Mouse (Mus musculus) urinary bladder, postnatal 25 days (tissue): ENCODE measurements around the gene Nek6.
A peak's percentile ranks its signal among the peaks of the same experiment; 100 is the strongest.

Experiments used
- DNase-seq: peaks from one replicate; pipeline ENCODE4 v3.0.0; 2022; ENCODE audit warnings: low spot score

Gene Nek6

DNA sequence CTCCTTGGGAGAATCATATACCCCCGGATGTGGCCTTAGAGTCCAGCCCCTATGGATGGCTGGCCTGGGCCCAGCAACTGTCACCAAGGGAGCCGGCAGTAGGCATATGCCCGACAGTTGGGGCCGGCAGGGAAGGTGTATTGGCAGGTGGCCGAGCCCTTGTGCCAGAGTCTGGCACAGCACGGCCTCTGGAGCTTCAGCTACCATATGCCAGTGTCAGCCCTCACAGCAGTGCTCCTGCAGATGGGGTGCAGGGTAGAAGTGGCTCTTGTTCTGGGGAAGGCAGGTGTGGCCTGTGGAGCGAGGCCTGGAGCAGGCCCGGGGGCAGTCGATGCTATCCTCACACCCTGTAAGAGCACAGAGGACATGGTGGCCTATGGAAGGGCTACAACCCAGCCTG is 28.2 kb downstream of the Nek6 start:
- no peak for DNase-seq

DNA sequence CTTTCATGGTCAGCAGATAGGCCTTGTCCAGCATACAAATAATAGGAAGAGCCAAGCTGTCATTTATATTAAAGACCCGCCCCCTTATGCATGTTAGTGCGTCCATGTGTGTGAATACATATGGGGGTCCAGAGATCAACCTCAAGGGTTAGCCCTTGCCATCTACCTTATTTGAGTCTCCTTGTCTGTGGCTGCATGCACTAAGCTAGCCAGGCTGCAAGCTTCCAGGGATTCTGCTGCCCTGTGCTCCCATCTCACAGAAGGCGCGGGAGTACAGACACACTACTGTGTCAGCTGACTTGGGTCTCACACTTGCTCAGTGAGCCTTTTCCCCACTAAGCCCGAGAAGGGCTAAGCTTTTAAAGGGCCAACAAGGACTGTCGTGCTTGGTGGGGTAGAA is 29.2 kb downstream of the Nek6 start:
- DNase-seq, result no peak

DNA sequence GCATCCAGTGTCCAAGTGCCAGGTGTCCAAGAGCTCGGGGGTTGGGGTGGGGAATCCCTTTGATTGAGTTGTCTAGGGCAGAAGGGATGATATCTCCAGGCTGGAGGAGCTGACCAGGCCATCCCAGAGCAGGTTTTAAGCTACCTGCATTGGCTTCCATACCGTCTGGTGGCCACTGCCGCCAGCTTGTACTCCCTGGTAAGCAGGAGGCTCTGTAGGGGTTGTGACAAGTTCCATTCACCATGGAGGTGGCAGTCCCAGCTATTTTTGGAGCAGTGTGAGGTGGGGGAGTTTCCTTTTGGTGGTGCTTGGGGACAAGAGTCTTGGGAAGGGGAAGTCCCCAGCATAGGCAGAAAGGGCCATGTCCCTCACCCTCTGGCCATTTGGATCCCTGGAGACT is 29.7 kb downstream of the Nek6 start:
- DNase-seq, result no peak

DNA sequence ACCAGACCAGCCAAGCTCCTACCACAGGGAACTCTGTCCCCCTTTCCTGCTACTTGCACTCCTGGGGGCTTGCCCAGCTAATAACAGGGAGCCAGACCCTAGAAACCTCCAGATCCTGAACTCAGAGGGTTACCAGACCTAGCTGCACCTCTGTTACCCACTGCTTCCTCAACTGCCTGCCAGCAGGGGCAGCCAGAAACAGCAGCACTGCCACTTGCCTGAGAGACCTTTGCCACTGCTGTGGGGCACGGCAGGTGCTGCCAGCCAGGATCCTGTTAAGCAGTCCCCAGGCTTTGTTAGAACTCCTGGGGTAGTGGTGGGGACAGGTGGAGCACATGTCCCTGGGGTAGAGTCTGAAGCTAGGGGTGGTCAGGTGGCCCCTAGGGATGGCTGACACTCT is 30.1 kb downstream of the Nek6 start:
- no peak for DNase-seq

DNA sequence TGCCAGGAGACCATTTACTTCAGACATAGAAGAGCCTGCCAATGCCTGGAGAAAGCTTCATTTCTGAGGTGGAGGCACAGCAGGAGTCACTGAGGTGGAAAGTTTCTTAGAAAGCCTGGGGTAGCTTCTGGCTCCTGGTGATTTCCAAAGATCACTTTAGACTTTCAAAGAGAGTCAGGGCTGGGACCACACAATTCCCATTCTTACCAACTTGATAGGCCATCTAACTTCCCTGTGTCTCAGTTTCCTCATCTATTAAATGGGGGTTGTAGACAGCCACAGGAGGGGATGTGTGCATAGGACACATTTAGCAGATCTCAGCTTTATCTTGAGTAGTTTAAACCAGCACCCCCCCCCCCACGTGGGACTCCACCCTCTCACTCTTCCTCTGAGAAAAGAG is 30.9 kb downstream of the Nek6 start:
- DNase-seq, result no peak

DNA sequence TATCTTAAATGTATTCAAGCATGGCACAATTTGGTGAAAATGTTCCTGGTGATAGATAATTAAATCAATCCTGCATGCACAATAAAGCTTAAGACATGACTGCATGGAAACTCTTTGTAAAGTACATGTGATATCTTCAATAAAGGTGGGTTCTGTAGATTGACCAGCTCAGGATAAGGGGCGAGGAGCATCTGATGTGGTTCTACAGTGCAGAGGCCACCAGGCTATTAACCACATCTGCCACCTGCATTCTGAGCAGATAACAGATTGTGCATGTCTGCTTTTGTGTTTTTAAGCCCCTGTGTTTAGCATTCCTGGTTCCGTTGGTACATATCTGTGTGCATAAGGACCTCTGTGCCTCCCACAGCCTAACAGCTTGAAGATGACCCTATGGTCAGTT is 31.7 kb downstream of the Nek6 start:
- no peak for DNase-seq

DNA sequence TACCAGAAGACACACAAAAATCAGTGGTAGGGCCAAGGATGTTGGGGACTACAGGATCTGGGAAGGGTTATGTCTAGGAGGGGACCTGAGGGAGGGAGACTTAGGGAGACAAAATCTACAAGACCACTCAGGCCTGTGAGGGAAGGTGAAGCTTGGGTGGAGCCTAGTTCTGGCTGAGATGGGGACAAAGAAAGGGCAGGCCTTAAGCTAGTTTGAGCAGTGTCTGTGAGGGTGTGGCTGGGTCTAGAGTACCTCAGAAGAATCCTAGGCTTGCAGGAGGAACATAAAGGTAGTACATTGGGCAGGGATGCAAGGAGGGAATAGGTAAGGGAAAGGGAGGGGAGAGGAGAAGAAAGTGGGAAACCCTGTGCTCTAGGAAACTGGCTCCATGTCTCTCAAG is 32.9 kb downstream of the Nek6 start:
- DNase-seq, result no peak

DNA sequence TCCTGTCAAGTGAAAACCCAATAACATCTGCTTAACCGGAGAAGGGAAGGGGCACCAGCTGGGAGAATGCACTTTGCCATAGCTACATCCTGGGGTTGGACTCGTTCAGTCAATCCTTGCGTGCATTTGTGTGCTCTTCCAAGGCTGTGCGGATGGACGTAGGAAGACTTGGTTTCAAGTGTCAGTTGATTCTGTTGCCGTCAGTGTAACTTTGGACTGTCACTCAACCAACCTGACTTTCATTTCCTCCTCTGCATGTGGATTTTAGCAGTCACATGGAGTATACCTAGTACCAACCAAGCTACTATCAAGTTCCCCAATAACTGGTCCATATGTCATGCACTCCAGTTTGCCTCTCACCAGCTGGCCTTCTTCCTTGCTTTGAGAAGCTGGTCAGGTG is 33.5 kb downstream of the Nek6 start:
- no peak for DNase-seq

DNA sequence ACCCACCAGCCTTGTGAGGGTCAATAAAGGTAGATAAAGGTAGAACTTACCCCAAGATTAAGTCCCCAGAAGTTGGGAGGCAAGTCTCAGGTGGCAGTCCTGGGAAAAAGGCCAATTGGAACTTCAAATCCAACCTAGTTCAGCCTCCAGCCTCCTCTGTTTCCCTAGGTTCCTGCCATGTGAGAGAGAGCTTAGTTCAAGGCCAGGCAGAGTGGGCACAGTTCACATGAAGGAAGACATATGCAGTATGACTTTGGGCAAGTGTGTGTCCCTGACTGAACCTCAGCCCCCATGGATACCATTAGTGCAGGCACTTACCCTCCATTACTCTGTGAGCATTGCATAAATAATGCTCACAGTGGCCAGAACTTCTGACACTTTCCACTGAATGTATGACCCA is 34.3 kb downstream of the Nek6 start:
- no peak for DNase-seq

DNA sequence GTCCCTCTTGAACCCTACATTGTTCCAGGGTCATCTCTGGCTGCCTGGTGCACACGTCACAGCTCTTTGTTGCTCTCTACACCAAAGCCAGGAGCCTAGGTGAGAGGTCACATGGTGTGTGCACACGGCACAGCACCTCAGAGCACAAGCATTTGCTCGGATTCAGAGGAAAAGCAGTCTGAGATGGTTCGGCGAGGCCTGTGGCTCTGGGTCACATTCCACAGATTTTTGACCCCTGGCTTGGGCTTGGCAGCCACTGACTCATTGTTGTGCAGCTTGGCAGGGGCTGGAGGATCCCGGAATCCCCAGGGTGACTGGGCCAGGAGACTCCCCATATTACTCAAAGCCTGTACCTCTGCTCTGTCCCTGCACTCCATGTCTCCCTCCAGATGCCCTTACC is 34.8 kb downstream of the Nek6 start:
- peak; percentile 63 for DNase-seq

DNA sequence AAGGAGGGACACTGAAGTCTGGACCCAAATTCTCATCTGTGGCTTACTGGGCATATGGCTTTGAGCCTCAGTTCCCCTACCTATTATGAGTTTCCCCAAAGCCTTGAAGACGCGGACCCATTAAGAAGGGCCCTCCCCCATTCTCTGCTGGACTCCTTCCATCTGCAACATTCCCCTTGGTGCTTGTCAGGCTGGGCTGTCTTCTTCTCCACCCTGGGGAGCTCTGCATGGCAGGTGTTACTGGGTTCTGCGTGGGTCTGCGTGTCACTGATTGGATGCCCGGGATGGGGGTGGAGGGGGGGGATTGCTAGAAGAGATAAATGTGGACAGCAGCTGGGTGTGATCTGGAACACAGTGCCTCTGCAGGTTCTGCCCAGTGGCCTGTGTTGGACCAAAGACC is 35.3 kb downstream of the Nek6 start:
- DNase-seq, result no peak

DNA sequence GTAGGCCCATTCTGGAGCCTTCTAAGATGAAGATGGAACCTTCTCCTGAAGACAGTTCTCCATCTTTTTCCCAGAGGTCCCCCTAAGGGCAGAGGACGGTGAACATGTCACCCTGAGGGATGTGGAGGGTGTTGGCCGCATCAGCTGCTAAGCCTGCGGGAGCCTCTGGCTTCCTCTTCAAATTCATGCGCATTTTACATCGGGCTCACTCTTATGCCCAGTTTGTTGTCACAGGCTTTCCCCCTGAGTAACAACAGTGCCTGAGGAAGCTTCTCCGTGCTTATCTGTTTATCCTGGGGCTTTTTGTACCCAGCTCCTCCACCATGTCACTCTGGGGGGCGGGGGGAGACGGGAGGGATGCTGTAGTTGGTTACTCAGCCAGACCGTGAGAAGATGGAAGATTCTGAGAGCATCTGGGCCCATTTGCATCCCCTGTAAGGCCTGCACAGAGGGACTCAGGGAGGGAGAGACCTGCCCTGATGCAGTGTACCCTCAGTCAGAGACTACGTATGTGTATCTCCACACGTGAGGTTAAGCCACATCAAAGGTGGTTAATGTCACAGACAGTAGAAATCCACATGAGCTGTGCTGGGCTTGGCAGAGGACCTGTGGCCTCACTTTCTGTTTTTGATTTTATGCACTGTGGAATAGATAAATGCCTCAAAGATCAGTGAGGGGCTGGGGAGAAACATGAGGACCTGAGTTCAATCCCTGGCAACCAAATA is 36.5 kb downstream of the Nek6 start:
- no peak for DNase-seq

DNA sequence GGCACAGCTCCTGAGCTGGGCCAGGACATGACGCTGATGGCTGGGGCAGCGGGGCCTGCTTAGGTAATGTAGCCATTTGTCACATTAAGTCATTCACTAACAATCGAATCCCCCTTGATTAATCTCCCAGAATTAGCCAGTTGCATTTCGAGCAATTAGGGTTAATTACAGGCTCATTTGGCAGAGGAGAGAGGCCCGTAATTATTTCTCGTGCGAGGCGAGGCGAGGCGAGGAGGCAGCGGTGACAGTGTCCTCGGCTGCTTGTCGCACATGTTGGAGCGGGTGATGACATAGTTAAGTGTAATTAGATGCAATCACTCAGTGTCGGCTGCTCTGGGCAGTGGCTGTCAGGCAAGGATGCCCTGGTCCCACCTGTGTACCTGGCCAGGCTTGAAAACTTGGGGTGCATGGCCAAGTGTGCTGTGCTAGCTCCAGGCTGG is 40.6 kb downstream of the Nek6 start:
- DNase-seq, result no peak

DNA sequence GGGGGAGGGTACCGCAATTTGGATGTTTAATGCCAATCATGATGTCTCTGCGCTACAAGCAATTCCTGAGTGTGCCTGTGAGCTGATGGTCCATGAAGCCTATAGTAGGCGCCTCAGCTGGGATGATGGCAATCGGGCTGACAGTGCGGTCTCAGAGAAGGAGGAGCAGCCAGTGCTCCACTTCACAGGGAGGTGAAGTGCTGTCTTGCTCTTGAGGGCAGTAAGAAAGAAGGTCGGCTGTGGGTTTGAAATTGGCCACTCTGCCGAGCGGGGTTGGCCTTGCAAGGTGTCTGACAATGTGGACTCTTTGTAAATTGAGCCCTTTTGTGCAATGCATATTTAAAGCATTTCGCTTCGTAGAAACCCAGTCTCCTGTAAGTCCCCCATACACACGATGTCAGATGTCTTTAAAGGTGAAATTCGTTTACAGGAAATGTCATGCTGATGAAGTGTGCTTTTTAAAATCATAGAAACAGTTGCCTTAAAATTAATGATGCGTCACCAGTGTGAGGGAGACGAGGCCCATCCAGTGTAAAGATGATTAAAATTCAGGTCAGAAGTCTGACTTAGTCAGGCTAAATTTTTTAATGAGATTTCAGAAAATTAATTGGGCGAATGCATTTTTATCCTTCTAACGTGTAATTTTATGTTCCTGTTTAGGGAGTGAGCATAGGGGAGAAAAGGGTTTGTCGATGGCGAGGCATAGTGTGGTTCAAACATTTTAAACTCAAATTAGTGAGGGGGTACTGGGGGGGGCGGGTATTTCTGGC is 43.0 kb downstream of the Nek6 start:
- DNase-seq, result no peak

DNA sequence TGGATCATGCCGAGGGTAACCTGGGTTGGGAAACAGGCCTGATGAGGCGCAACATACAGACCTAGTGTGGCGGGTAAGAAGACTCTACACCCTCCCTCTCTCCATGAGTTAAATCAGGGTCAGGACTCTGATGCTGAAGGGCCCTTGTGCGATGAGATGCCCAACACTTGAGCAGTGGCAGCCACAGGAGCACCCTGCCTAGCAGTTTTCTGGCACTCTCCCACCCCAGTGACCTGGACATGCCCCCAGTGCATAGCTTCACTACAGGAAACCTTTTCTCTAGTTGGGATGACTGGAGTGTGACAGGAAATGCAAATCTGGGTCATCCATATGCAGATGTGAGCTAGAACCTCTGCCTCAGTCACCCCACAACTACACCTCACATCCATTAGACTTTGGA is 44.2 kb downstream of the Nek6 start:
- no peak for DNase-seq

DNA sequence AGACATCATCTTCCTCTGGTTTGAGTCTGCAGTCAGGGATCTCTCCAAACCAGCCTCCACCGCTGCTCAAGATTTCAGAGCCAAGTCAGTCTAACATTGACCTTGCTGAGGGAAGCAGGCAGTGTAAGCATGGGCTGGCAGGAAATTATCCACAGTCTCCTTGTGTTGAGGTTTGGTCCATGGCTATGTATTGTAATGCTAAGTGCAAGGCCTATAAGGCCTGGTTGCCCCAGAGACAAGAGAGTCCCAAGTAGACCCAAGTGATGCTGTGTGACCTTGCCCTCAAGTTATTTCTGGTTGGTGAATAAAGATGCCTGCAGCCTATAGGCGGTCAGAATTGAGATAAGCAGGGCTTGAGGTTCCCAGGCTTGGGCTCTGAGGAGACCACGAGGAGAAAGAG is 45.3 kb downstream of the Nek6 start:
- DNase-seq, result no peak

DNA sequence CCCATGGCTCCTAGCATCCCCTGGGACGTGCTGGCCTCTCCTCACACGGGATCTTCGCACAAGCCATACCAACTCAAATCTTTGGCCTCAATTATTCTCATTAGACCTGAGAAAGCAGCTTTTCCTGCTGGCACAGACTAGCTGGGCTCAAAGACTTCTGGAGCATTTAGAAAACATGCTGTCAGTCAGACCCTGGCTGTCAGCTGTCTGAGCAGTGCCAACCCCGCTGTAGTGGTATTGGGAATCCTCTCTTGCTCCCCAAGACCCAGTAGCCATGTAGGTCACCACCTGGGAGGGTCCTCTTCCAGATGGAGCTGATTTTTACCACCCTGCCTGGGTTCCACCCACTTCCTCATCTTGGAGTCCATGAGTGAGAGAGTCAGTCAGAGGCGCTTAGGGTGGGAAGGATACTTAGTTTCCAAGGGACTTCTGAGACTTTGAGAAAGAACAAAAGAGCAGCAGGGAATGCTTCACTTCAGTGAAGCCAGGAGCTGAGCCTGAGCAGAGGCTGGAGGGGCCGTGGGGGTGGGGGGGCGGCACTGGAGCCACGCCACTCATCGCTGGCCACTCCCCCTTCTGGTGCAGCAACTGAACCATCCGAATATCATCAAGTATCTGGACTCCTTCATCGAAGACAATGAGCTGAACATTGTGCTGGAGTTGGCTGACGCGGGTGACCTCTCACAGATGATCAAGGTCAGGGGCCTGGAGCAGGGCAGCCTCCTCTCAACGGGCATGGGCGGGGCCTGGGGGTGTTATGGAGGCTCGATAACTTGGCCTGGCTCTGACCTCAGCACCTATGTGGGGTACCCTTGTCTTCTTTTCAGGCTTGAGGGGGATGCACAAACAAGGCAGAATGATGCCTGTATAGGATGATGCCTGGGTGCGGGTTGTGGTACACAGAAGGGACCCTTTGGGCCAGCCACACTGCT is 49.1 kb downstream of the Nek6 start:
- no peak for DNase-seq

DNA sequence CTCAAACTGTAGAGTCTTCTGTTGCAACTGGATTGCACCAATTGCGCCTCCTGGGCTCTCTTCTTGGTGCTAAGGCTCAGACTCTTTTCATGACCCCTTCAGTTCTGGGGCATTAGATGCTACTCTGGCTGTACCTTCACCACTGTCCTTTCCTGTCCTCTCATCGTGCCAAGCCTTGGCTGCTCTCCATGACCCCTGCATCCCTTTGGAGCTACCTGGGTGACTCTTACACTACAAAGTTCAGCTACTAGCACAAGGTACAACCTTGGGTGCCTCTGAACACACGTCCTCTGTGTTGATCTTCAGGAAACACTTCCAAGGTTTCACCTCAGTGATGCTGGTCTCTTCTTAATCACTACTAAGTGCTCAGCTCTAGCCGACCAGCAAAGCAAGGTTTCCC is 51.2 kb downstream of the Nek6 start:
- DNase-seq, result no peak

DNA sequence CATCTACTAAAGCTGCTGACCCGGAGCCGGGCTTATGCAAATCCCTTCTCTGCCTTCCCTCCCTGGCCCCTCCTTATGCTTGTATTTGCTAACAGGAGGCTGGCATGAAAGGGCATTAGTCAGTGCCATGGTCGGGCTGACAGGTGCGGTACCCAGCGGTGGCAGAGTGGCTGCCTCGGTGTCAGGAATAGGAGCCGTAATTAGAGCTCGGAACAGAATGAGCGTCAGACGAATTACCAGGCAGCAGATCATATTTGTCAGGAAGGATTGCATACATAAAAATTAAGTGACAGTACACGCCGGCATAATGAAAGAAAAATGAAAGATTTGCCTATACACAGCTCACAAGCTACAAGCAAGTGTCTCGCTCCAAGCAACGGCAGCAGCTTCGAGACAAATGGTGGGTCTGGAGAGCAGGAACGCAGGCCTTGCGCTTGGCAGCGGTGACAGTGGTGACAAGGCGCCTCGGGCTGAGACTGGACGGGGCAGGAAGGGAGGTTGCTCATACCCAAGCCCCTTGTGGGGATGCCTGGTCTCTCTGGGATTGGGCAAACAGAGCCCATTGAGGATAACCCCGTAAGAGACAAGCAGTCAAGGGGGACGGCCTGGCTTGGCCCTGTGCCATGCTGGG is 60.6 kb downstream of the Nek6 start:
- DNase-seq, result no peak

DNA sequence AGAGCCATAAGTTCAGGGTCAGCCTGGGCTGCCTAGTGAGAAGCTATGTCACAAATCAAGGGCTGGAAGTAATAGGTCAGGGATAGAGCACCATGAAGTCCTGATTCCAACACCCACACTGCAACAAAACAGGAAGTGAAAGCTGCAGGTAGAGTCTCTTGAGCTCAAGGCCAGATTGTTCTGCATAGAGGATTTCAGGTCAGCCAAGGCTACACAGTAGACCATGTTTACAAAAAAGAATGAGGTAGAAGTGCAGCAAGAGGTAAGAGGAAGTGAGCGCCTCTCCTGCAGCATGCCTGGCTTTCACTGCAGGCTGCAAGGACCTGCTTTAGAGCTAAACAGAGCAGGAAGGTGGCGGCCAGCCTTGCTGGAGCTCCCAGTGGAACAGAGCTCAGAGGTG is 63.3 kb downstream of the Nek6 start:
- no peak for DNase-seq

DNA sequence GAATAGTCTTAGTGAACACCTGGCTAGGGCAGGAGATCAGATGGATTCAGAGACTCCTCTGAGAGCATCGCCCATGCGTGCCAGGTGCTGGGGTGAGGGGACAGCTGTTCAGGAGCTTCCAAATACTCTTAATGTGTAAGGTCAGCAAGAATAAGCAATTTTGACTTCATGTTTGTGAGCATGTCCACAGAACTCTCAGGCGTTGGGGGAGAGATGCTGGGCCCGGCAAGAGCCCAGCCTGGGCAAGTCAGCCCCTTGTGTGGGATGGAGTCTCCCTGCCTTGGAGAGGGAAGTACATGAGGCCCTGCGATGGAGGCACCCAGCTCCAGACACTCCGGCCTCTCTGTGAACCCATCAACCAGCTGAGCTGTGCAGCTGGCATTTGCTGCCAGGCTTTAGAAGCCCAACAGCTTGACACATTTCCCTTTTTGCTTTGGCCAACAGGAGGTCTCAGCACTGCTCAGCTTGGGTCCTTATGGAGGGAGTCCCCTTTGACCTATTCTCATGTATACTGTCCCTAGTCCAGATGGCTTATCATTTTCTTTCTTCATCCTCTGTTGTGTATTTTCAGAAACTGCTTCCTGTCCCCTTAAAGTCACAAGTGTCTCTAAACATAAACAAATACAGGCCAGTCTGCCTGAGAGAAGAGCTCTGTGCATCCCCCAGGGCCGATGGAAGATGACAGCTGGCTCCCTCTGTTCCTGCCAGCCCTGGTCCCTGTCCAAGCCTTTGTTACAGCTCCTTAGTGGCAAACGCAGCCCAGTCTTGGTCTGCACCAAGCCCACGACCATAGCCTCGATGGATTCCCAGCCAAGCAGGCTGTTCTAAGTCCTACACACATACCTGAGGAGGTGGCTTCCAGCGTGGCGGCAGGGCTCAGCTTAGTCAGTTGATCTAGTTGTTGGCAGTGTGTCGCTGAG is 67.4 kb downstream of the Nek6 start:
- no peak for DNase-seq
